In the genomic region with DNA sequence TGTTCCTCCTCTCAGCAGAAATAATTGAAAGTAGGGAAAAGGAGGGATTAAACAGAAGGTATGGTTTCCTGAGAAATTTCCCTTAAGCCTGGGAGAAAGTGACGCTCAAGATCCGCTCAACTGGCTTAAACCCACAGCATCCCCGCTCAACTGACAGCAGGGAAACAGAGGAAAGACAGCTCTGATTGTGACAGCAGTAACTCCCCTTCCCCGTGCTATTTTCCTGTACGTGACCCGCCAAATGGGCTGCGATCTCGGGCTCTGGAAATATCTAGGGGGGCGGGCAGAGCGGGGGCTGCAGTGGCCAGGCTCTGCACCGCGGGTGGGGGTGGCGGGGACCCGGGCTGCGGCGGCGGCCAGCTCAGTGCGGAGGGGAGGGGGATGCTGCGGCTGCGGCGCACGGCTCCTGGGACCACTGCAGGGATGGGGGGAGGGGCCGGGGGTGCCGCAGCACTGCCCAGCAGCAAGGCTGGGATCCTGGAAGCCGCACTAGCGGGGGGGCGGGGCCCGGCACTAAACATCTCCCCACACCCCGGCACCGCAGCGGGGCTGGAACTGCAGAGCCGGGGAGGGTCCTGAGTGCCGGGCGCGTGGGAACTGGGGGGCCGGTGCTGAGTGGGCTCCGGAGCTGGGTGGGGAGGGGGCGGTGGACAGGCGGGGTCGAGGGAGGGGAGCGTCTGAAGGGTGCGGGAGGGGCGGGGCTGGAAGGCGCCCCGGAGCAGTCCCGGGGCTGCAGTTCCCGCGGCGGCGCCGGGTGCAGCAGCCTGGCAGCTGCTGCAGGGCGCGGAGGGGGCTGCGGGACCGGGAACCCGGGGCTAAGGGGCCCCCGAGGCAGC, we compare ENCODE assay signal across 8 mouse cellular contexts. TPM values are rescaled to one million over a fixed set of nuclear protein-coding genes. Genes with fewer than 3 reads are reported as not detected.
DNase-seq lines count a peak whose midpoint lies in the region; ATAC-seq and TF ChIP-seq lines count a peak whose summit lies in the region.

No protein-coding gene starts in this region.

- peak overlapping the region; percentile 89 for H3K4me2 ChIP-seq in kidney, embryonic 14.5 days (replicated peaks; ENCODE audit: low read depth, low read length)
- peak overlapping the region; percentile 74 for H3K4me2 ChIP-seq in hindbrain, embryonic 13.5 days
- H3K4me2 ChIP-seq in lung, postnatal 0 days (replicated peaks; ENCODE audit: low read depth, low read length) = peak overlapping the region; percentile 99
- peak overlapping the region; percentile 95 for H3K4me2 ChIP-seq in stomach, postnatal 0 days (replicated peaks; ENCODE audit: low read depth)

- peak overlapping the region; percentile 89 for H3K4me3 ChIP-seq in kidney, embryonic 14.5 days (ENCODE audit: low read length)
- peak overlapping the region; percentile 82 to 88 for H3K4me3 ChIP-seq in MEL (ENCODE audit: control insufficient read depth in 1 of 2, insufficient read depth in 1 of 2, low read depth in 2 of 2, low read length in 2 of 2)
- peak overlapping the region; percentile 84 for H3K4me3 ChIP-seq in hindbrain, embryonic 13.5 days
- H3K4me3 ChIP-seq in lung, postnatal 0 days (ENCODE audit: low read depth, low read length) = peak overlapping the region; percentile 80
- H3K4me3 ChIP-seq in stomach, postnatal 0 days (ENCODE audit: low read depth, low read length) = peak overlapping the region; percentile 80

- TF ChIP-seq POLR2A in MEL (IDR thresholded peaks at IDR 0.05; ENCODE audit: control insufficient read depth in 1 of 2, insufficient read depth in 1 of 2, low read depth in 1 of 2, low read length in 2 of 2, poor library complexity in 1 of 2) = no peak

- H3K9me3 ChIP-seq in kidney, embryonic 14.5 days (ENCODE audit: control insufficient read depth, low read length) = no peaks in the 10 kb centered on the region
- no peaks in the 10 kb centered on the region for H3K9me3 ChIP-seq in MEL (replicated peaks; ENCODE audit: insufficient read depth, low read length)
- H3K9me3 ChIP-seq in hindbrain, embryonic 13.5 days = no peaks in the 10 kb centered on the region
- no peaks in the 10 kb centered on the region for H3K9me3 ChIP-seq in lung, postnatal 0 days (ENCODE audit: low read length)
- no peaks in the 10 kb centered on the region for H3K9me3 ChIP-seq in stomach, postnatal 0 days (ENCODE audit: control insufficient read depth, low read length)

- ATAC-seq in kidney, embryonic 14.5 days (ENCODE audit: low FRiP score, low TSS enrichment) = peak; percentile 60
- ATAC-seq in hindbrain, embryonic 13.5 days (ENCODE audit: low FRiP score) = peak; percentile 73
- ATAC-seq in lung, postnatal 0 days = peak; percentile 27
- ATAC-seq in stomach, postnatal 0 days (ENCODE audit: low FRiP score, low TSS enrichment) = peak; percentile 27

- peaks cover 9% of the 10 kb centered on the region for H3K79me2 ChIP-seq in MEL (ENCODE audit: control insufficient read depth, insufficient read depth, low read length, poor library complexity)

- peak overlapping the region; percentile 83 for H3K9ac ChIP-seq in kidney, embryonic 14.5 days (ENCODE audit: low read depth, low read length)
- peak overlapping the region; percentile 94 for H3K9ac ChIP-seq in MEL (ENCODE audit: control insufficient read depth, low read depth, low read length, poor library complexity, severe bottlenecking)
- peak overlapping the region; percentile 88 for H3K9ac ChIP-seq in hindbrain, embryonic 13.5 days
- peak overlapping the region; percentile 45 for H3K9ac ChIP-seq in lung, postnatal 0 days (replicated peaks; ENCODE audit: low read depth)
- peak overlapping the region; percentile 83 for H3K9ac ChIP-seq in stomach, postnatal 0 days (ENCODE audit: low read length)

- H3K27ac ChIP-seq in kidney, embryonic 14.5 days (ENCODE audit: low read depth, low read length) = peak overlapping the region; percentile 59
- H3K27ac ChIP-seq in MEL (ENCODE audit: control insufficient read depth, low read depth, low read length) = no peak overlapping the region
- H3K27ac ChIP-seq in hindbrain, embryonic 13.5 days = peak overlapping the region; percentile 87
- H3K27ac ChIP-seq in lung, postnatal 0 days (ENCODE audit: low read length) = peak overlapping the region; percentile 59
- peak overlapping the region; percentile 78 for H3K27ac ChIP-seq in stomach, postnatal 0 days (replicated peaks)

- no peak for DNase-seq in kidney, adult 18-20 months
- peak; percentile 40 for DNase-seq in MEL (ENCODE audit: low read depth, low spot score)
- DNase-seq in embryo, embryonic 9.5 days (ENCODE audit: extremely low spot score) = peak; percentile 67
- DNase-seq in lung, postnatal 0 days (ENCODE audit: low spot score) = peak; percentile 44
- peak; percentile 62 for DNase-seq in stomach, postnatal 0 days (ENCODE audit: low spot score)
- no peak for DNase-seq in urinary bladder, postnatal 25 days (ENCODE audit: low spot score)

- no peak for TF ChIP-seq CTCF in MEL (IDR thresholded peaks at IDR 0.05 in 2 of 3, conservative IDR thresholded peaks at IDR 0.05 in 1 of 3; ENCODE audit: control insufficient read depth in 1 of 3, insufficient read depth in 1 of 3, low read depth in 2 of 3, low read length in 3 of 3, poor library complexity in 1 of 3, severe bottlenecking in 1 of 3)
- no peak for TF ChIP-seq CTCF in lung, postnatal 0 days (IDR thresholded peaks at IDR 0.05)
- no peak for TF ChIP-seq CTCF in stomach, postnatal 0 days (IDR thresholded peaks at IDR 0.05; ENCODE audit: low read depth)

- H3K27me3 ChIP-seq in kidney, embryonic 14.5 days (ENCODE audit: control insufficient read depth, insufficient read depth, low read length) = no peaks in the 10 kb centered on the region
- H3K27me3 ChIP-seq in MEL (ENCODE audit: control insufficient read depth in 1 of 2, insufficient read depth in 2 of 2, low read length in 2 of 2) = no peaks in the 10 kb centered on the region
- no peaks in the 10 kb centered on the region for H3K27me3 ChIP-seq in hindbrain, embryonic 13.5 days
- no peaks in the 10 kb centered on the region for H3K27me3 ChIP-seq in lung, postnatal 0 days (replicated peaks; ENCODE audit: insufficient read depth, low read length)
- no peaks in the 10 kb centered on the region for H3K27me3 ChIP-seq in stomach, postnatal 0 days (ENCODE audit: control insufficient read depth, insufficient read depth, low read length)

- peaks cover 6% of the 10 kb centered on the region; the same call in 1 of the 2 replicates for H3K4me1 ChIP-seq in kidney, embryonic 14.5 days (ENCODE audit: control insufficient read depth, insufficient read depth, low read length)
- peaks cover 1 to 10% of the 10 kb centered on the region in 2 experiments; a peak in 3 of 4 replicates for H3K4me1 ChIP-seq in MEL (ENCODE audit: control insufficient read depth in 1 of 2, insufficient read depth in 2 of 2, low read length in 2 of 2)
- peaks cover 61% of the 10 kb centered on the region for H3K4me1 ChIP-seq in hindbrain, embryonic 13.5 days (replicated peaks)
- H3K4me1 ChIP-seq in lung, postnatal 0 days (ENCODE audit: insufficient read depth, low read depth, low read length) = peaks cover 6% of the 10 kb centered on the region; the same call in 1 of the 2 replicates
- H3K4me1 ChIP-seq in stomach, postnatal 0 days (replicated peaks; ENCODE audit: control insufficient read depth, insufficient read depth) = no peaks in the 10 kb centered on the region

- no peak for TF ChIP-seq EP300 in MEL (IDR thresholded peaks at IDR 0.05; ENCODE audit: low read depth in 1 of 2, low read length in 2 of 2)
- no peak for TF ChIP-seq EP300 in lung, postnatal 0 days (IDR thresholded peaks at IDR 0.05)
- no peak for TF ChIP-seq EP300 in stomach, postnatal 0 days (optimal IDR thresholded peaks at IDR 0.05)

- no peak for TF ChIP-seq RAD21 in MEL (IDR thresholded peaks at IDR 0.05; ENCODE audit: low read depth, low read length)

- 2% methylated on average over 47 of the region's 57 CpGs for WGBS in kidney, embryonic 14.5 days
- WGBS in hindbrain, embryonic 13.5 days = 1% methylated on average over 49 of the region's 57 CpGs
- 1% methylated on average over 24 of the region's 57 CpGs for WGBS in lung, postnatal 0 days
- 2% methylated on average over 38 of the region's 57 CpGs for WGBS in stomach, postnatal 0 days

- peaks cover 32% of the 10 kb centered on the region for H3K36me3 ChIP-seq in kidney, embryonic 14.5 days (ENCODE audit: control insufficient read depth, insufficient read depth, low read length)
- peaks cover 2 to 14% of the 10 kb centered on the region in 2 experiments for H3K36me3 ChIP-seq in MEL (ENCODE audit: control insufficient read depth in 1 of 2, insufficient read depth in 2 of 2, low read length in 2 of 2)
- peaks cover 34% of the 10 kb centered on the region for H3K36me3 ChIP-seq in hindbrain, embryonic 13.5 days
- 0 out of 2 replicates have a peak, but pooled peaks cover 7% of the 10 kb centered on the region for H3K36me3 ChIP-seq in lung, postnatal 0 days (ENCODE audit: insufficient read depth, low read length)
- H3K36me3 ChIP-seq in stomach, postnatal 0 days (ENCODE audit: control insufficient read depth, insufficient read depth, low read length) = peaks cover 7% of the 10 kb centered on the region

RNA-seq across cellular contexts. Expression of a gene that starts 0.7 kb away (rescaled TPM):
- polyA plus RNA-seq in kidney, embryonic 14.5 days (2014; fragmentation: Nextera tagmentation; extraction: Ambion mirVana) = 33.6 and 50.2 TPM in 2 replicates
- total RNA-seq in MEL (2012; rRNA removed) = 14.1 and 15.6 TPM in 2 replicates
- polyA plus RNA-seq in MEL (2012; ENCODE audit: insufficient read depth in 1 of 2, insufficient read length in 2 of 2, low read depth in 1 of 2, low replicate concordance in 2 of 2, missing spikeins in 1 of 2) = 10 to 100 TPM in 1 of 2 experiments, not detected in 1; 27.1 TPM
- polyA plus RNA-seq in hindbrain, embryonic 13.5 days (2015; fragmentation: Nextera tagmentation; extraction: Ambion mirVana) = 116 and 131 TPM in 2 replicates
- polyA plus RNA-seq in lung, postnatal 0 days (2015; fragmentation: Nextera tagmentation; extraction: Ambion mirVana) = 36.6 and 40.2 TPM in 2 replicates
- 35.0 and 38.6 TPM in 2 replicates for polyA plus RNA-seq in stomach, postnatal 0 days (2015; fragmentation: Nextera tagmentation; extraction: Ambion mirVana)

RNA-seq across cellular contexts. Expression of a gene that starts 43.3 kb away (rescaled TPM):
- 3.7 and 4.2 TPM in 2 replicates for polyA plus RNA-seq in kidney, embryonic 14.5 days (2014; fragmentation: Nextera tagmentation; extraction: Ambion mirVana)
- total RNA-seq in MEL (2012; rRNA removed) = not detected in 2 replicates
- polyA plus RNA-seq in MEL (2012; ENCODE audit: insufficient read depth in 1 of 2, insufficient read length in 2 of 2, low read depth in 1 of 2, low replicate concordance in 2 of 2, missing spikeins in 1 of 2) = under 1 TPM in 1 of 2 experiments, not detected in 1; 0.04 TPM
- polyA plus RNA-seq in hindbrain, embryonic 13.5 days (2015; fragmentation: Nextera tagmentation; extraction: Ambion mirVana) = 0.40 and 0.45 TPM in 2 replicates
- polyA plus RNA-seq in lung, postnatal 0 days (2015; fragmentation: Nextera tagmentation; extraction: Ambion mirVana) = 1.0 and 1.7 TPM in 2 replicates
- polyA plus RNA-seq in stomach, postnatal 0 days (2015; fragmentation: Nextera tagmentation; extraction: Ambion mirVana) = 2.1 and 3.1 TPM in 2 replicates

RNA-seq across cellular contexts. Expression of a gene that starts 58.8 kb away (rescaled TPM):
- polyA plus RNA-seq in kidney, embryonic 14.5 days (2014; fragmentation: Nextera tagmentation; extraction: Ambion mirVana) = 21.3 and 32.1 TPM in 2 replicates
- total RNA-seq in MEL (2012; rRNA removed) = 34.4 and 39.5 TPM in 2 replicates
- 10 to 100 TPM; 37.1 to 54.0 TPM for polyA plus RNA-seq in MEL (2012; ENCODE audit: insufficient read depth in 1 of 2, insufficient read length in 2 of 2, low read depth in 1 of 2, low replicate concordance in 2 of 2, missing spikeins in 1 of 2)
- polyA plus RNA-seq in hindbrain, embryonic 13.5 days (2015; fragmentation: Nextera tagmentation; extraction: Ambion mirVana) = 16.7 and 19.1 TPM in 2 replicates
- 12.9 and 15.6 TPM in 2 replicates for polyA plus RNA-seq in lung, postnatal 0 days (2015; fragmentation: Nextera tagmentation; extraction: Ambion mirVana)
- 9.6 and 12.0 TPM in 2 replicates for polyA plus RNA-seq in stomach, postnatal 0 days (2015; fragmentation: Nextera tagmentation; extraction: Ambion mirVana)

Comparison
In these comparisons a context has a peak if more than half of its experiments do, and no peak if none do; other contexts are left out.
1. DNase-seq: peak in MEL (single experiment), embryo, embryonic 9.5 days (single experiment), lung, postnatal 0 days (single experiment) and stomach, postnatal 0 days (single experiment); none in kidney, adult 18-20 months (single experiment) and urinary bladder, postnatal 25 days (single experiment).
2. Peak in every context shown above with its lines, with median percentiles within 50 percentile points of each other: ATAC-seq, H3K4me2 ChIP-seq, H3K4me3 ChIP-seq and H3K9ac ChIP-seq.